Mouse (Mus musculus) olfactory bulb, adult 2 months (tissue): Measurements from ENCODE around the gene Zfp27. TPM values are rescaled to one million over a fixed set of nuclear protein-coding genes. Genes with fewer than 3 reads are reported as not detected.
"Not testable (repeated sequence)": the region's sequence is repeated elsewhere in the genome, so short reads cannot be mapped to it uniquely, and the experiment has no call there.

Source experiments
- H3K27ac ChIP-seq: fragments of 200-500 bp; 2 replicates; pipeline ENCODE4 v1.5.1; 2012; ENCODE audit warnings: low read depth, low read length; ENCODE audit not compliant: insufficient read depth
- H3K4me1 ChIP-seq: fragments of 200-500 bp; 2 replicates; pipeline ENCODE4 v1.6.1; 2012; ENCODE audit warnings: low read length; ENCODE audit not compliant: control insufficient read depth, insufficient read depth
- H3K4me3 ChIP-seq: fragments of 200-500 bp; 2 replicates; pipeline ENCODE4 v1.5.1; 2012; ENCODE audit warnings: mild to moderate bottlenecking, low read depth, low read length, moderate library complexity; ENCODE audit not compliant: insufficient read depth
- CTCF ChIP-seq: fragments of 200-500 bp; IDR thresholded peaks from 2 replicates; pipeline ENCODE4 v1.5.1; 2012; ENCODE audit warnings: low read depth, mild to moderate bottlenecking, low read length, moderate library complexity; ENCODE audit not compliant: insufficient read depth
- POLR2A ChIP-seq: fragments of 200-500 bp; IDR thresholded peaks from 2 replicates; pipeline ENCODE4 v1.6.1; 2012; ENCODE audit warnings: mild to moderate bottlenecking, low read depth, low read length, moderate library complexity; ENCODE audit not compliant: insufficient read depth
- WGBS: fragments of 180-500 bp; shearing (Covaris S2); methylation state at CpG from one replicate; pipeline ENCODE4 v1.1.7; 2018; 5-methylcytosine and 5-hydroxymethylcytosine counted together
- polyA plus RNA-seq: library from polyadenylated mRNA; stranded (reverse); fragments of >200 nt; gene quantifications from 2 replicates; pipeline ENCODE4 v1.2.4, GENCODE M21; 2012; ENCODE audit warnings: low replicate concordance; ENCODE audit not compliant: missing spikeins, insufficient read depth, insufficient read length

Zfp27 gene
- polyA plus RNA-seq, 1 experiment: not detected

GRCm38 (mm10) chr7:29907206-29907605 lies 834 bp upstream of the Zfp27 start:
- H3K4me1 ChIP-seq: peaks cover 3% of the 10 kb centered on the region; the same call in 1 of the 2 replicates
- no peak overlapping the region for H3K4me3 ChIP-seq
- WGBS: 90% methylated on average over 5 of the region's 5 CpGs
- peak overlapping the region; percentile 97 for H3K27ac ChIP-seq
- no peak for TF ChIP-seq CTCF
- no peak for TF ChIP-seq POLR2A

GRCm38 (mm10) chr7:29906682-29907058 lies 298 bp upstream of the Zfp27 start:
- no peak for TF ChIP-seq CTCF
- no peak for TF ChIP-seq POLR2A
- 5% methylated on average over 8 of the region's 8 CpGs for WGBS
- H3K4me1 ChIP-seq: peaks cover 3% of the 10 kb centered on the region; the same call in 1 of the 2 replicates

GRCm38 (mm10) chr7:29904101-29904500 lies 2.3 kb downstream of the Zfp27 start:
- Histone ChIP-seq H3K4me1 (no peaks in the 10 kb centered on the region), H3K27ac (no peak overlapping the region), H3K4me3 (no peak overlapping the region)
- TF ChIP-seq POLR2A (no peak), CTCF (no peak)
- 96% methylated on average over 4 of the region's 4 CpGs for WGBS

More at GRCm38 (mm10) chr7:29906682-29907058, 298 bp upstream of the Zfp27 start:
- Histone ChIP-seq H3K27ac (peak overlapping the region; percentile 97), H3K4me3 (peak overlapping the region; percentile 43)

GRCm38 (mm10) chr7:29898351-29898750 lies 8.0 kb downstream of the Zfp27 start:
- 95% methylated on average over 4 of the region's 4 CpGs for WGBS
- H3K4me1 ChIP-seq: no peaks in the 10 kb centered on the region
- no peak overlapping the region for H3K4me3 ChIP-seq
- TF ChIP-seq POLR2A: no peak
- no peak for TF ChIP-seq CTCF
- H3K27ac ChIP-seq: no peak overlapping the region

GRCm38 (mm10) chr7:29892756-29893155 lies 13.6 kb downstream of the Zfp27 start:
- Histone ChIP-seq H3K4me3 (no peak overlapping the region), H3K27ac (no peak overlapping the region), H3K4me1 (no peaks in the 10 kb centered on the region)
- WGBS: 98% methylated on average over 4 of the region's 4 CpGs
- TF ChIP-seq POLR2A (no peak), CTCF (no peak)

- no peak overlapping the region for H3K4me3 ChIP-seq
- TF ChIP-seq CTCF: no peak
- no peak for TF ChIP-seq POLR2A
- WGBS: 98% methylated on average over 7 of the region's 7 CpGs
- no peaks in the 10 kb centered on the region for H3K4me1 ChIP-seq
- no peak overlapping the region for H3K27ac ChIP-seq
Measured at GRCm38 (mm10) chr7:29890501-29890900, 15.9 kb downstream of the Zfp27 start.

- Histone ChIP-seq H3K4me1 (no peaks in the 10 kb centered on the region), H3K27ac (no peak overlapping the region), H3K4me3 (no peak overlapping the region)
- no peak for TF ChIP-seq CTCF
- no peak for TF ChIP-seq POLR2A
- 82% methylated on average over 7 of the region's 7 CpGs for WGBS
Measured at GRCm38 (mm10) chr7:29880916-29881315, 25.5 kb downstream of the Zfp27 start.

- no peak overlapping the region for H3K27ac ChIP-seq
- 52% methylated on average over 7 of the region's 7 CpGs for WGBS
- TF ChIP-seq POLR2A (no peak), CTCF (no peak)
- no peak overlapping the region for H3K4me3 ChIP-seq
- no peaks in the 10 kb centered on the region for H3K4me1 ChIP-seq
Measured at GRCm38 (mm10) chr7:29880056-29880455, 26.3 kb downstream of the Zfp27 start.

- WGBS: 96% methylated on average over 9 of the region's 9 CpGs
- H3K4me1 ChIP-seq, H3K4me3 ChIP-seq, H3K27ac ChIP-seq: not testable (repeated sequence)
Measured at GRCm38 (mm10) chr7:29877561-29877960, 28.8 kb downstream of the Zfp27 start.

GRCm38 (mm10) chr7:29874256-29874655 lies 32.1 kb downstream of the Zfp27 start:
- no peak overlapping the region for H3K27ac ChIP-seq
- no peak for TF ChIP-seq POLR2A
- TF ChIP-seq CTCF: no peak
- WGBS: 96% methylated on average over 10 of the region's 10 CpGs
- no peak overlapping the region for H3K4me3 ChIP-seq
- H3K4me1 ChIP-seq: no peaks in the 10 kb centered on the region

- WGBS: 89% methylated on average over 7 of the region's 7 CpGs
Measured at GRCm38 (mm10) chr7:29861660-29862059, 44.7 kb downstream of the Zfp27 start.

More at GRCm38 (mm10) chr7:29861660-29862059, 44.7 kb downstream of the Zfp27 start:
- no peak for TF ChIP-seq POLR2A
- no peak for TF ChIP-seq CTCF
- Histone ChIP-seq H3K4me3 (no peak overlapping the region), H3K4me1 (no peaks in the 10 kb centered on the region), H3K27ac (no peak overlapping the region)
